Mouse (Mus musculus): ENCODE measurements around the gene Snx18. TPM values are rescaled to one million over a fixed set of nuclear protein-coding genes. Genes with fewer than 3 reads are reported as not detected.
A peak's percentile ranks its signal among the peaks of the same experiment; 100 is the strongest.

Snx18 gene
- total RNA-seq, 2 experiments from 2014 or later: 22.6 to 23.6 TPM

GRCm38 (mm10) chr13:113601831-113602604 is 16.3 kb downstream of the Snx18 start:
- no peak for DNase-seq (ENCODE audit: low spot score)
- intact Hi-C loops (cut with DNase I): no loop called here

GRCm38 (mm10) chr13:113600531-113601463 is 17.6 kb downstream of the Snx18 start:
- no peak for DNase-seq (ENCODE audit: low spot score)
- intact Hi-C loops (cut with DNase I): no loop called here

GRCm38 (mm10) chr13:113599701-113600530 is 18.4 kb downstream of the Snx18 start:
- DNase-seq (ENCODE audit: low spot score): no peak
- intact Hi-C loops (cut with DNase I): no loop called here

GRCm38 (mm10) chr13:113597616-113598015 is 20.7 kb downstream of the Snx18 start:
- intact Hi-C loops (cut with DNase I): no loop called here
- no peak for DNase-seq (ENCODE audit: low spot score)

DNA sequence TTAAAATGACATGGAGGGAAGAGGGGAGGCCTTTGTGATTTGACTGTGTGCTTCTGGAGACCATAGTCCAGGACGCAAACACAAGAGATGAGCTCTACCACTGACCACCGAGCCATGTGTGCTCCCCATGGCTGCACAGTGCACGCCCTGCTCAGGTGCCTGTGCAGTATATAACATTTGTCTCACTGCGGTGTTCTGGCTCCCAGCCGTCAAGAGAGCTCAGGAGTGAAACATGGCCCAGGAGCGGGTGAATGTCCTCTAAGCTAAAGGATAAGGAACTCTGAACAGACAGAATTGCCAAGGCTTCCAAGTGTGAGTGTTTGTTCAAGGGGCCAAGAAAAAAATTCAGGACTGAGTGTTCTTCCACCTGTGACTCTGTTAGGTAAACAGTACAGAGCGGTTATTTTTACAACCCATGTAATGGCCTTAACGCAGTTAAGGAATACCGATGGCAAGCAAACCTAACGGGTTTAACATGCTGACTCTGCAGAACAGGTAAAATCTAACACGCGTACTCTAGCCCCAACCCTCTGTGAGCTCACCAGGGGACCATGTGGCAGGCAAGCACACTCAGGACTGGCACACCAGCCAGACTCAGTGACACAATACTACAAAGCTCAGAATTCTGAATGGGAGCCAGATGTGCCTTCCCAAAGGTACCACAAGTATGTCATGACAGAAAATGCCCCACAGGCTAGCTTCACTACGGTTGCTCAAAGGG is 21.4 kb downstream of the Snx18 start:
- intact Hi-C loops (cut with DNase I): no loop called here
- no peak for DNase-seq (ENCODE audit: low spot score)

- DNase-seq (ENCODE audit: low spot score): no peak
- intact Hi-C loops (cut with DNase I): no loop called here
Measured at GRCm38 (mm10) chr13:113595987-113596386, 22.4 kb downstream of the Snx18 start.

DNA sequence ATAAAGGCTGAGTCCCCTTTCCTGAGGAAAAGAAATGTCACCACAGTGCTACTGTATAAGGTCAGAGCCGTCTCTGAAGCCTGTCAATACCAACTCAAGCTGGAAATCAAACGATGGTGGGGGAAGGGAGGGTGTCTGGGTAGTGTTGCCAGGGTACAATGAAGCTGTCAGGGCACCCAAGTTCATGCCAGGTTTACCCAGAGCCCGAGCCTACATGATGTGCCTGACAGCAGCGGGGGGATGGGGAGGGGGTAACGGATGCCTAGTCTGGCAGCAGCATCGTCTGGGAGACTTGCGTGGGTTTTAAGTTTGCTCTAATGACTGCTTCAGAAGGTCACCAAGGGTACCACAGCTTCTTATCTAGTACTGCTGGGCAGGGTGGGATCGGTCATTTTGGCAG is 23.1 kb downstream of the Snx18 start:
- intact Hi-C loops (cut with DNase I): no loop called here
- no peak for DNase-seq (ENCODE audit: low spot score)

GRCm38 (mm10) chr13:113594361-113594760 is 24.0 kb downstream of the Snx18 start:
- no peak for DNase-seq (ENCODE audit: low spot score)
- intact Hi-C loops (cut with DNase I): no loop called here

DNA sequence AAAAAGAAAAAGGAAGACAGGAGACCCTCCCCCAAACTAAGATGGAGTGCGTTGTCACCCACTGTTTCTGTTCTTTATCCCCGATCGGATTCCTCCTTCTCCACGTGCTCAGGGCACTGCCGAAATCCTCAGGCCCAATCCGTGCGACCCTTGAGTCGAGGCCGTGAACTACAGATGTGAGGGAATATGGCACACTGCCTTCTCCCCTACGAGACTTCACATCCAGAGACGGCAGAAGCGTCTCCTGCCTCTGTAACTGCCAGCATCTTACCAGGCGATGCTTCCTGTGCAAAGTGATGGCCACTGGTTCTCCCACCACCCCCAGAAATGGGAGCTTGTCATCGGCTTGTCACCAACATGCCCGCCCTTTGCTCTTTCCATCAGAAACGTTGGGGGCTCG is 24.7 kb downstream of the Snx18 start:
- intact Hi-C loops (cut with DNase I): no loop called here
- no peak for DNase-seq (ENCODE audit: low spot score)

- no peak for DNase-seq (ENCODE audit: low spot score)
- intact Hi-C loops (cut with DNase I): no loop called here
Measured at GRCm38 (mm10) chr13:113592703-113593200, 25.6 kb downstream of the Snx18 start.

DNA sequence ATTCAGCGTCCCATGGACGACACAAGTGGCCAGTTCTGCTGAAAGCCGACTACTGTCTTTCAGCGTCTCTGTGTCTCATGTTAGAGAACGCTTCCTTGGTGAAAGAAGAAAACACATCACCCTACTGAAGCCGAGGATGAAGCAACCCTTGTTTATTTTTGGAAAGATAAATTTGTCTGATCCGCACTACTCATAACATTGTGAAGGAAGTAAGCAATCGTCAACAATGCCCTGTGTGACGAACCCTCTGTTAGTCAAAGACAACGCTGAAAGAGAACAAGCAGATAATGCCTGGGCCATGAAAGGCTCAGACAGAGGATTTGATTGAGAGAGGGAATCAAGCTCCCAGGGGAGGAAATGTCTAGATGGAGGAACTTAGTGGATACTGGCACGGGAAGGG is 27.0 kb downstream of the Snx18 start:
- intact Hi-C loops (cut with DNase I): no loop called here

GRCm38 (mm10) chr13:113590216-113590615 is 28.1 kb downstream of the Snx18 start:
- no peak for DNase-seq (ENCODE audit: low spot score)
- intact Hi-C loops (cut with DNase I): no loop called here

More for the DNA sequence above, 27.0 kb downstream of the Snx18 start:
- no peak for DNase-seq (ENCODE audit: low spot score)

GRCm38 (mm10) chr13:113589499-113589898 is 28.9 kb downstream of the Snx18 start:
- intact Hi-C loops (cut with DNase I): no loop called here

DNA sequence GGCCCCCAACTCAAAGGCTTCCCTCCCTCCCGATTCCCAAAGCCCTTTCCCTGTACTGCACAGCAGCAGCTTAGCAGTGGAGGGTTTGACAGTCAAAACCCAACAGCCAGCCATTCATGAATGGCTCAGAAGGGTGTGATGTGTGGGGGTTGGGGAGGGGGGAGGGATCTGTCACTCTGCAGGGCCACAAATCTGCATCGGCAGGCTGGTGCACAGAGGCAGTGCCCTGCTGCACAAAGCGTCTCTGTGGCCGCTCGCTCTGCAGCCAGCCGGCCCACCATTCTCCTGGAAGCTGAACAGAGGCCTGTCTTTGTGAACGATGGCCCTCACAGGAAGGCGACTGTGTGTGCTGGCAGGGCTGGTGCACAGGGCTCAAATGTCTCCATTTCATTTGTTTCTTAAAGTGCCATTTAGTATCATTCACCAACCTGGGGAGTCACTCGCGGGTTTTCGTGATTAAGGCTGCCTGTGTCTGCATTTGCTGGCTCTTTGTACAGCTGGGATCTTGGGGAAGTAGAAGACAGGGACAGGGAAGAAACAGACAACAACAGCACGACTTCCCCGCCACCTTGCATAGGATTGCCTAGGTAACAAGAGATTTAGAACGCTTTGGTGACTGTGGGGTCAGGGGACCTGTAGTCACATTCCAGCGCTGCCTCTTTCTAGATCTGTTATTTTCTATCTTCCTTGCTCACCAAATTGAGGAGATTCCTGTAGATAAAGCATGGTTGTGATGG is 31.0 kb downstream of the Snx18 start:
- DNase-seq (ENCODE audit: low spot score): no peak
- intact Hi-C loops (cut with DNase I): no loop called here

More at GRCm38 (mm10) chr13:113589499-113589898, 28.9 kb downstream of the Snx18 start:
- peak; percentile 66 for DNase-seq (ENCODE audit: low spot score)

DNA sequence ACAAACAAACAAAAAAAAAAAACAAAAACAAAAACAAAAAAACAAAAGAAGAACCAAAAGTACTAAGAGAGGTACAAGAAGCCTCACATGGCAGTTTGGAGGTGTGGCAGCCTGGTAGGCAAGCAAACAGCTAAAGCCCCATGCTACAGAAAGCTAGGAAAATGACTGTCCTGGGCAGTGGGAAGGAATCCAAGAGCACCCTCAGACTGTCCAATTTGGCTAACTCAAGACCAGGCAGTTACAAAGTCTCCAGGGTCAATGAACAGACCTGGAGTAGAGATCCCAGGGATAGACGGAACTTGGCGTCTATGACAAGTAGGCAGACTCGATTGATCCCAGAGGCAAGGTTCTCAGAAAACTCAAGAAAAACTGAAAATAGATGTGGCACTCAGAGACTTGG is 32.8 kb downstream of the Snx18 start:
- DNase-seq (ENCODE audit: low spot score): no peak
- intact Hi-C loops (cut with DNase I): no loop called here

DNA sequence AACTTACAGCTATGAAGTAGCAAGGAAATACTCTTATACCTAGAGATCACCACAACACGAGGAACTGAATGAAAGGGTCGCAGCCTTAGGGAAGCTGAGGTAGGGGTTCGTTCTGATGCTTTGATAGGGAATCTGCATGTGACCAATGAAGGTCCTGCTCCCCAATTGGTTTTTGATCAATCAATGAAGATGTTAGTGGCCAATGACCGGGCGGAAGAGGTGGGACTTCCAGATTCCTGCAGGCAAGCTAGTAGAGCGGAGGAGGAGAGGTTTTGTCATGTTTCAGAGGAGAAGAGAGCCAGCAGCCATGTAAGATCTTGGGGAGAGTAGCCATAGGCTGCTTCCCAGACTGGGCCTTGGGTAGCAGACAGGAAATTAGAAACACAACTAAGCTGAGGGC is 33.9 kb downstream of the Snx18 start:
- intact Hi-C loops (cut with DNase I): no loop called here
- DNase-seq (ENCODE audit: low spot score): no peak

- intact Hi-C loops (cut with DNase I): no loop called here
- no peak for DNase-seq (ENCODE audit: low spot score)
Measured at GRCm38 (mm10) chr13:113583563-113583962, 34.8 kb downstream of the Snx18 start.

- intact Hi-C loops (cut with DNase I): no loop called here
- DNase-seq (ENCODE audit: low spot score): no peak
Measured at GRCm38 (mm10) chr13:113582024-113582423, 36.3 kb downstream of the Snx18 start.

- intact Hi-C loops (cut with DNase I): no loop called here
- no peak for DNase-seq (ENCODE audit: low spot score)
Measured at GRCm38 (mm10) chr13:113581436-113581835, 36.9 kb downstream of the Snx18 start.

Measured in heart, postnatal 25 days (tissue).